Mouse (Mus musculus) bone marrow macrophage, adult 2 months (primary cell): ENCODE results near the gene Sh3bgrl2.

Source experiments
- CTCF ChIP-seq: IDR thresholded peaks from 2 replicates; pipeline ENCODE4 v1.5.1; 2012; ENCODE audit warnings: low read depth, mild to moderate bottlenecking, low read length, moderate library complexity
- POLR2A ChIP-seq: IDR thresholded peaks from 2 replicates; pipeline ENCODE4 v1.6.1; 2012; ENCODE audit warnings: mild to moderate bottlenecking, low read depth, low read length, borderline replicate concordance

DNA sequence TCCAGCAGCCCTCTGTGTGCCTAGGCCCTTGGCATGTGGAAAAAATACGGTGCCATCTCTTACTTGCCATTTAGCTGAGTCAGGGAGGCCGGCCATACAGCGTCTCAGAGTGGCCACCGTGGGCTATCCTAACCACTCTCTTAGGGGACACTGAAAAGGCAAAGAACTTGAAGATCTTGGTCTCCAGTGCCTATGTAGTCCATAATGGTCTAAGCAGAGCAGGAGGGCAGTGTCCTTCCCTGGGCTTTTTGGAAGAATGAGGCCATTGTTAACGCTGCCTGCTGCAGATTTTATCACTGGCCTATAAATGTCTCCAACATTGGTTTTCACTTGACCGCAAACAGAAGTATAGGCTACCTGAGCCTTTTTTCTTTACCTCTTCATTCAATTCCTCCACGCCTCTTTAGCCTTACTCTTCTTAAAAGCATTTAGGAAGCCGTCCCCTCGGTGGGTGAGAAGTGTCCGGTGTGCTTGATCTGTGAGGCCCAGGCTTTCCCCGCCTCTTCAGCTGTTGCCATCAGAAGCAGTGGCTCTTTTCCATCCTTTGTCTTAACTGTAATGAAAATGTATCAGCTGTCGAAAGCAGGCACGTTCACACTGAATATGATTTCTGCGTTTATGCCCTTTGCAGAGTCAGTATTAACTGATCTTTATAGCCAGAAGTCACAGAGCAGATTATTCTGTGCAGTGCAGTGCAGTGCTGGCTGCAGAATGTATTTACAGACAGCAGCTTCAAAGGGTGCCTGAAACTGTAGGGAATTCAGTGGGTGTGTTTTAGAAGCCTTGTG, 41.7 kb downstream of the Sh3bgrl2 start:
- TF ChIP-seq POLR2A (no peak), CTCF (no peak)
